Mouse (Mus musculus) left cerebral cortex, adult 2 months (tissue): ENCODE data around the gene Gm21761. TPM values are rescaled to one million over a fixed set of nuclear protein-coding genes. Genes with fewer than 3 reads are reported as not detected.
A peak's percentile ranks its signal among the peaks of the same experiment; 100 is the strongest.
"Not testable (repeated sequence)": the region's sequence is repeated elsewhere in the genome, so short reads cannot be mapped to it uniquely, and the experiment has no call there.

Experiments
- DNase-seq, 2 experiments: peaks; one replicate each; pipeline ENCODE4 v3.0.0; 2021 to 2022; ENCODE audit warnings: low spot score in 2 of 2, mixed read lengths in 1 of 2; ENCODE audit errors: extremely low spot score in 1 of 2
- H3K27ac ChIP-seq: fragments of 200-600 bp; 2 replicates; pipeline ENCODE4 v1.8.1; 2022
- H3K4me3 ChIP-seq: fragments of 200-600 bp; 2 replicates; pipeline ENCODE4 v1.8.1; 2022
- intact Hi-C: fragments of 180-260 bp; cut with DNase I; formaldehyde crosslinking; loops from one replicate; pipeline ENCODE4 v1.15.1; 2025
- long read RNA-seq, 2 experiments: library from polyadenylated mRNA; stranded (forward); transcript quantifications; one replicate each; pipeline ENCODE4 v2.0.0; 2021; ENCODE audit warnings: borderline mapping rate in 2 of 2
- total RNA-seq, 2 experiments: library from RNA; stranded (reverse); gene quantifications; 2 replicates each; pipeline ENCODE4 v1.2.3; 2021

The Gm21761 gene
- not detected for total RNA-seq
- long read RNA-seq, experiment 1, result 0 reads
- long read RNA-seq, experiment 2, result 0 reads

DNA sequence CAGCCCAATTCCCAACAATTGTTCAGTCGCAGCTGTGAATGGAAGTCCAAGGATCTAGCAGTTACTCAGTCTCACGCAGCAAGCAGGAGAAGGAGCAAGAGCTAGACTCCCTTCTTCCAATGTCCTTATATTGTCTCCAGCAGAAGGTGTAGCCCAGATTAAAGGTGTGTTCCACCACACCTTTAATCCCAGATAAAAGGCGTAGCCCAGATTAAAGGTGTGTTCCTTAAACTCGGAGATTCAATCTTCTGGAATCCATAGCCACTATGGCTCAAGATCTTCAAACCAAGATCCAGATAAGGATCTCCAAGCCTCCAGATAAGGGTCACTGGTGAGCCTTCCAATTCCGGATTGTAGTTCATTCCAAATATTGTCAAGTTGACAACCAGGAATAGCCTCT, at the start of gene Gm21761:
TSS of gene Gm21761 (minus strand) at position 101 of the 400 bp plus-strand sequence.
- not testable (repeated sequence) for H3K4me3 ChIP-seq

GRCm38 (mm10) chr13:119969163-119969562, 40.1 kb upstream of the Gm21761 start:
- intact Hi-C loops, DNase-seq, H3K4me3 ChIP-seq, H3K27ac ChIP-seq: not testable (repeated sequence)

More for the DNA sequence above, at the start of gene Gm21761:
- H3K27ac ChIP-seq, intact Hi-C loops, DNase-seq: not testable (repeated sequence)

DNA sequence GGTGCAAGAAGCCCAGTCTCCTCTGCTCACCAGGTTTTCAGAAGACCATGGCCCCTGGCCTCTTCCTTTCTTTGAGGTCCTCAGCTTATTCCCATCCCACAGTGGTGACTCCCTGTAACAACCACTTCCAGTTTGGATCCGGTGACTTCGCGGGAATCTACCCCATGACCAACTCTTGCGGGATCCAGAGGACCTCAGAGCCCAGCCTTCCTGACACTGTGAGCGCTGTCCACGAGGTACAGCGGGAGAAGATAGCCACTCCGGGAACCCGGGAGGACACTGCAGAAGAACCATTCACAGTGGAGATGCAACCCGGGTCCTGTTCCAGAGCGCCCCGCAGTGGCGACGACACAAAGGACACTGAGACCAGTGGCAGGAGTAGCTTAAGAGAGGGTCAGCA, 39.1 kb upstream of the Gm21761 start:
- intact Hi-C loops, DNase-seq, H3K27ac ChIP-seq, H3K4me3 ChIP-seq: not testable (repeated sequence)

DNA sequence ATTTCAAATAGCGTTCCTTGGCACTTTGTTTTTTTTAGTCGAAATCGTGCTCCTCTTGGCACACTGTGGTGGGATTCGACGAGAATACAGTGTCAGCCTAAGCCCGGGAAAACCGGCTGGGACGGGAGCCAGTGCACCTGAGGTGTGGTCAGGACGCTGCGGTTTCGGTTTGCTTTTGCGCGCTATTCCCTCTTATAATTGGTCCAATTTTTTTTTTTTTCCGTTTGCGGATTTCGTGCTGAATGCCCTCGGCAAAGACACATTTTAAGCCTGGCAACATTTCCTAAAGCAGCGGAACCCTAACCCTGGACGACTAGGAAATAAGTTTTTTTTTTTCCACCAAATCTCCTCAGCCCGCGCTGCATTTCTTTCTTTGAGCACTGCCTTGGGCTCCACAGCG, 36.9 kb upstream of the Gm21761 start:
- intact Hi-C loops, H3K4me3 ChIP-seq, H3K27ac ChIP-seq: not testable (repeated sequence)
- peak in 1 of 2 experiments; percentile 7 for DNase-seq

DNA sequence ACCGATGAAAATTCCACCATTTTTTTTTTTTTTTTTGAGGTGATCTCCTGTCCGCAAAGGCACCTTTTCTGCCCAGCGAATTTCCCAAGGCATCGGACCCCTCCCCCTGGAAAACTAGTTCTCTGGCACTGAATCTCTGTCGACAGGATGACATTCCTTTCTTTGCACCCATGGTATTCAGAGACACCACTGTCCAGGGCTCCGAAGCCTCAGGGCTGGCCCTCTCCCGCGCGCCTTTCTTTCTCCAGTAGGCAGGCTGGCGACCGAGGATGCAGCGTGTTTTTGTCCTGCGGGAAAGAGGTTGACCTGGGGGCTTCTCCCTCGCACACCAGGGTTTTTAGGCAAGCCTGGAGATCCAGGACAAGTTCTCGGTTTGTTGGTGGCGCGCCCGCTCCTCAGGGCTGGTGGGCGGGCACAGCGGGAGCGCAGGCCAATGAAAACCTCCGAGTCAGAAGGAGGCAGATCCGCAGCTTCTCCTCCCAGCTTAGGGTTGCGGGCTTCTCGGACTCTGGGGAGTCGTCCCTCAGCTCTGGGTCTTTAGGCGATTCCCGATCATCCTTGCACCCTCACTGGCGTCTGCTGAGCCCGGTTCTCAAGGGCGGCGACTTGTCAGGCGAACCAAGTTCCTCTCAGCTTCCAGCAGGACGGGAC, 36.4 kb upstream of the Gm21761 start:
- DNase-seq, intact Hi-C loops, H3K27ac ChIP-seq, H3K4me3 ChIP-seq: not testable (repeated sequence)

- intact Hi-C loops, DNase-seq, H3K4me3 ChIP-seq, H3K27ac ChIP-seq: not testable (repeated sequence)
Measured at GRCm38 (mm10) chr13:119962856-119963255, 33.8 kb upstream of the Gm21761 start.

- H3K4me3 ChIP-seq, DNase-seq, H3K27ac ChIP-seq, intact Hi-C loops: not testable (repeated sequence)
Measured at GRCm38 (mm10) chr13:119955567-119955966, 26.5 kb upstream of the Gm21761 start.

DNA sequence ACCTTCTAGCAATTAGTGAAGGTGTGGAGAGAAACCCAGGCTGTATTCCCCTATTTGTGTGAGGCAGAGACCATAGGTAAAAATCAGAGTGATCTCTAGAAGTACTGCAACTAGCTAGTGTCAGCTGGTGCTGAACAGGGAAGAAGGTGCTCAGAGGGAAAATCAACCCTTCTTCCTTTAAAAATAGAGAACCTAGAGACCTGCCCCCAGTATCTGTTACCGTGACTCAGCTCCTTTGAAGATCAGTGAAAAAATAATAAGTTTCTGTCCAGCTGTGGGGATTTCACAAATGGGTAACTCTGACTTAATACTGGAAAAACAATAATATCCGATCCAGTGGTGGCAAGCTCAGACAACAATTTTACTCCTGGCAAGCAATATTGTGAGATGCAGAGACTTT, 26.0 kb upstream of the Gm21761 start:
- H3K4me3 ChIP-seq, intact Hi-C loops, DNase-seq, H3K27ac ChIP-seq: not testable (repeated sequence)

DNA sequence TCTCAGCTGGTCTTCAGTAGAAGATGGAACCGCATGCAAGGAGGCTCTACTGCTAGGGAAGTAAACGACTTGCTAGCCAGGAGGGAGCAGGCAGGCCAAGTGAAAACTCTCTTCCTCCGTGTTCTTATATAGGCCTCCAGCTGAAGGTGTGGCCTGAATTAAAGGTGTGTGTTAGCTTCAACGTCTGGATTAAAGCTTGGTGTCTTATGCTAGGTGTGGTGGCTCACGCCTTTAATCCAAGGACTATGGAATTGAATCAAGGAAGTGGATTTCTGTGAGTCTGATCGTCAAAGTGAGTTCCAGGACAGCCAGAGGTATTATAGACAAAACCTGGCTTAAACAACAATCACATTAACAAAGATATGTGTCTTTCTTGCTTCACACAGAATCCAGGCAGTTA, 21.6 kb upstream of the Gm21761 start, which contains the start of gene B020031M17Rik:
TSS of gene B020031M17Rik (minus strand) at position 101 of the 400 bp plus-strand sequence.
- H3K27ac ChIP-seq, DNase-seq, H3K4me3 ChIP-seq, intact Hi-C loops: not testable (repeated sequence)

GRCm38 (mm10) chr13:119924597-119925340, 4.3 kb downstream of the Gm21761 start:
- DNase-seq, H3K27ac ChIP-seq, intact Hi-C loops, H3K4me3 ChIP-seq: not testable (repeated sequence)

- H3K27ac ChIP-seq, intact Hi-C loops, DNase-seq, H3K4me3 ChIP-seq: not testable (repeated sequence)
Measured at GRCm38 (mm10) chr13:119916966-119917722, 11.9 kb downstream of the Gm21761 start.

DNA sequence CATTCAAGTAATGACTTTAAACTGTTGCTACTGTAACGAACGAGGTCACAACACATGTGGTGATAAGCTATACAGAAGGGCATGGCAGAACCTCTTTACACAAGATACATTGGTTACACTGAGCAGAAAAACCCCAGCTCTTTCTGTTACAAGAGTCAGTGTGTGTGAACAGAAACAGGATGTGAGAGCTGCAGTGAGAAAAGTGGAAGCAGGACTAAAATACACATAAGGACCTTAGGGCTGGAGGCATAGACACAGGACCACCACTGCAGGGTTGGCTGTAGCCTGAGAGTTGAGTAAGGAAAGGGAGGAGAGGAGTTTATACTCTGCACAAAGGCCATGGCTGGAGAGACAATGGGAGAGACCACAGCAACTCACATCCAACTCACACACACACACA, 12.6 kb downstream of the Gm21761 start:
- intact Hi-C loops, DNase-seq, H3K27ac ChIP-seq, H3K4me3 ChIP-seq: not testable (repeated sequence)

DNA sequence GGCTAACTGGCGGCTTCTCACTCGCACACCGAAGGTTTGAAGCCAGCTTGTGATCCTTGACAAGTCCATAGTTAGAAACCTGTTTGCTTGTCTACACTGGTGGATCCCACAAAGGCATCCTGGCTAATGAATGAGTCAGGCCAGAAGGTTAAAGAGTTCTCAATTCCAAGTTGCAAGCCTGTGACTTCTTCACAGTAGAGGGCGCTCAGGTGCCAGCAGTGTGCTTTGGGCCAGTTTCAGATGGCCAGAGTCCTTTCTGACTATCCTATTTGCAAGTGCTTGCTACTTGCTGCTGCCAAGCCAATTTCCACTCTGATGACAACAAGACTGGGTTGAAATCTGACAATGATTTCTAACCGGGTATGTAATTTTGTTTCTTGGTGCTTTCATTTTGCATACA, 30.5 kb downstream of the Gm21761 start:
- DNase-seq, H3K4me3 ChIP-seq, H3K27ac ChIP-seq, intact Hi-C loops: not testable (repeated sequence)

GRCm38 (mm10) chr13:119894685-119895084, 34.4 kb downstream of the Gm21761 start, which contains the start of gene Tcstv1:
Gene Tcstv1 (minus strand): TSS chr13:119894785.
- intact Hi-C loops, DNase-seq, H3K4me3 ChIP-seq, H3K27ac ChIP-seq: not testable (repeated sequence)

DNA sequence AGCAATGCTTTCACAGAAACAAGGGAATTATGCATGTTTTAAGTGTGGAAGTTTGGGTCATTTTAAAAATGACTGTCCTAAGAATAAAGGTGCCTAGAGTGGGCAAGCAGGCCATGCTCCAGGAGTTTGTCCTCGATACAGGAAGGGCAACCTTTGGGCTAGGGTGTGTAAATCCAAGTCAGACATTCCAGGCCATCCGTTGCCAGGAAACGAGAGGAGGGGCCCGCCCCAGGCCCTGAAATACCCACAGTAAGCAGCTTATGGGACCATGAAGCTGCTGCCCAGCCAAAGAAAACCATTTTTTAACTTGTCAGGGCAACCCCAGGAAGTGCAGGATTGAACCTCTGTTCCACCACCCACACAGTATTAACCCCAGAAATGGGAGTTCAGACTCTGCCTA, 42.2 kb downstream of the Gm21761 start:
- intact Hi-C loops, DNase-seq, H3K27ac ChIP-seq, H3K4me3 ChIP-seq: not testable (repeated sequence)

DNA sequence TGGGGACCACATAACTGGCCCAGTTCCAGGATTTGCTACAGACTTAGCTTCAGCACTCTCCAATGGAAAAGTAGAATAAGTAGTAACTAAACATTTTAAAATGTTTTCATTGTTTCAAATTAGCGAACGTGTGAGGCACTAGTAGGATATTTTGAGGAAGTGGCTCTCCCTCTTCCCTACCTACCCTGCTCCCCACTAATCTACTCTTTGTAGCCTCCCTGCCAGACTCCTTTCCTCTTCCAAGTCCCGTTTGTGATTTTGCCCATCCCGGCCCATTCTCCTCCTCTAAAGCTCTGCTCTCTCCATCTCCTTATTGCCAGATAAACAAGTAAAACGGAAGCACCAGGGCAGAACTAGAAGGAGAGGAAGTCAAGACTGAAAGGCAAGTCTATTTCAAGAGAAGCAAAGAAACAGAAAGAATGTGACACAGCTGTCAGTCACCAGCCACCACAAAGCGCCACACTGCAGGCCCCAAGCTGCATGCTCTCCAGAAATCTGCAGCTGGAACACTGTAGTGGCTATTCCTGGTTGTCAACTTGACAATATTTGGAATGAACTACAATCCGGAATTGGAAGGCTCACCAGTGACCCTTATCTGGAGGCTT, 64.6 kb downstream of the Gm21761 start:
- H3K27ac ChIP-seq, DNase-seq, H3K4me3 ChIP-seq, intact Hi-C loops: not testable (repeated sequence)
